Mouse (Mus musculus) lung, postnatal 0 days (tissue): ENCODE data around the gene Schip1. TPM values are rescaled to one million over a fixed set of nuclear protein-coding genes. Genes with fewer than 3 reads are reported as not detected.

Experiments used
- ATAC-seq: fragments of 200-750 bp; cut with Nextera tagmentation; 2 replicates; pipeline ENCODE4 v1.8.0; 2017; ENCODE audit warnings: moderate library complexity
- DNase-seq: peaks from one replicate; pipeline ENCODE4 v3.0.0-alpha.2; 2016; ENCODE audit warnings: low spot score
- H3K27ac ChIP-seq: fragments of 300-500 bp; sonication (generic); 2 replicates; pipeline ENCODE4 v1.5.1; 2014; ENCODE audit warnings: antibody characterized with exemption, mild to moderate bottlenecking, low read length, mixed read lengths
- H3K27me3 ChIP-seq: fragments of 300-500 bp; sonication (generic); replicated peaks from 2 replicates; pipeline ENCODE4 v1.6.1; 2014; ENCODE audit warnings: low read length, mixed read lengths; ENCODE audit not compliant: insufficient read depth
- H3K36me3 ChIP-seq: fragments of 300-500 bp; sonication (generic); 2 replicates; pipeline ENCODE4 v1.6.1; 2014; ENCODE audit warnings: low read length, mixed read lengths; ENCODE audit not compliant: insufficient read depth
- H3K4me1 ChIP-seq: fragments of 300-500 bp; sonication (generic); 2 replicates; pipeline ENCODE4 v1.6.1; 2014; ENCODE audit warnings: antibody characterized with exemption, low read depth, low read length, mixed read lengths; ENCODE audit not compliant: insufficient read depth
- H3K4me2 ChIP-seq: fragments of 300-500 bp; sonication (generic); replicated peaks from 2 replicates; pipeline ENCODE4 v1.6.1; 2014; ENCODE audit warnings: low read depth, mild to moderate bottlenecking, low read length, moderate library complexity, mixed read lengths
- H3K4me3 ChIP-seq: fragments of 300-500 bp; sonication (generic); 2 replicates; pipeline ENCODE4 v1.5.1; 2014; ENCODE audit warnings: low read depth, low read length
- H3K9ac ChIP-seq: fragments of 300-500 bp; sonication (generic); replicated peaks from 2 replicates; pipeline ENCODE4 v1.6.1; 2014; ENCODE audit warnings: low read depth, mild to moderate bottlenecking
- H3K9me3 ChIP-seq: fragments of 300-500 bp; sonication (generic); 2 replicates; pipeline ENCODE4 v1.6.1; 2016; ENCODE audit warnings: low read length, mixed read lengths
- CTCF ChIP-seq: IDR thresholded peaks from 2 replicates; pipeline ENCODE4 v1.5.1; 2016; ENCODE audit warnings: antibody characterized with exemption, mild to moderate bottlenecking
- EP300 ChIP-seq: IDR thresholded peaks from 2 replicates; pipeline ENCODE4 v1.6.1; 2016; ENCODE audit warnings: antibody characterized with exemption, mild to moderate bottlenecking, control low read depth
- WGBS: fragments of 180-500 bp; shearing (Covaris S2); extraction: QIAGEN DNeasy Blood & Tissue Kit; methylation state at CpG from one replicate; pipeline ENCODE4 v1.1.7; 2014; 5-methylcytosine and 5-hydroxymethylcytosine counted together
- polyA plus RNA-seq: library from polyadenylated mRNA; unstranded; fragments of >200 nt; fragmentation: Nextera tagmentation; extraction: Ambion mirVana; gene quantifications from 2 replicates; pipeline ENCODE4 v1.2.1, GENCODE M21; 2015

The Schip1 gene
- polyA plus RNA-seq, 1 experiment from 2014 or later: 52.2 TPM

DNA sequence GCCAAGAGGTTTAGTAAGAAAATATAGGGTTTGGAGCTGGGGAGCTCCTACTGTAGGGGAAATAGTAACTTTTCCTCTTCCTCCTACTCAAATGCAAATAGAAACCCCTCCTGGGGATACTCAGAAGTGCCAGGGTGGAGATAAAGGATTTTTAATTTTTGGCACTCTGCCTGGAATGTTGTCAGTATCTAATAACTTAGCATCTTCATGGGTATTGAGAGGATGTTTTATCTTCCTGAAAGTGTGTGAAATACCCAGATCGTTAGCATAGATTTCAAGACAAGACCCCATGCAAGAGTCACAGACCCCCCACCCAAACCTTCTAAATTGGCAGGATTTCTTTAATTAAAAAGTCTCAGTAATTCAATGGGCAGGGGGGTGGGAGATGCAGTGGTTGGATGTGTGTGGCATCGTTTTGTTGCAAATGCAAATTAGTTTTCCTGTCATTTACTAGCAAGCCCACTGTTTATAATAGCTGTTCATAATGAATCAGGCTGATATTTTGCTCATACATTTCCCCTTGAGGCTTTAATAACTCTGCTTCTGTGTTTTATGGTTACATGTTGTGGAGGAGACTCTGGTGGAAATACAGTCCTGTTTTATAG, 40.6 kb downstream of the Schip1 start:
- WGBS: 60% methylated on average over 2 of the region's 2 CpGs

DNA sequence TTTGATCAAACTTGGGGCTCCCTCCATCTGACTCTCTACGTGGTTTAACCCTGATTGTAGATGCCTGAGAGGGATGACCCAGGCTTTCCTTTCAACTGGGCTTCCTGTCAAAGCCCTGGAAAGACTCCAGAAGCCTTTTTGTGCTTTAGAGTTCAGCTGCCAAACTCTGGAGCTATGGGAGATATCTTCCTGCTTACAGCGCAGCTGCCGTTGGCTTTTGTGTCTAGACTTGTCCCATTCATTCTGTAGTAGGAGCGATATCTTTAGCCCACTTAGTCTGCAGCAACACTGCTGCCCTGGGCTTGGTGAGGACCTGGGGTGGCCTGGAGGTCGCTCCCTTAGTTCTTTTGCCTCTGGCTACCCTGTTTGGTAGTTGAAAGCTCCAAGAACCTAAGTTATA, 56.7 kb downstream of the Schip1 start:
- H3K9me3 ChIP-seq: no peaks in the 10 kb centered on the region
- DNase-seq (peak; percentile 7), ATAC-seq (no peak)
- H3K4me2 ChIP-seq: no peak overlapping the region
- H3K27me3 ChIP-seq: no peaks in the 10 kb centered on the region
- TF ChIP-seq CTCF (no peak), EP300 (no peak)
- H3K4me3 ChIP-seq: no peak overlapping the region
- no peak overlapping the region for H3K9ac ChIP-seq
- 38% methylated on average over 5 of the region's 5 CpGs for WGBS
- no peaks in the 10 kb centered on the region for H3K4me1 ChIP-seq
- H3K27ac ChIP-seq: no peak overlapping the region
- no peaks in the 10 kb centered on the region for H3K36me3 ChIP-seq

More for the DNA sequence above, 40.6 kb downstream of the Schip1 start:
- DNase-seq (no peak), ATAC-seq (no peak)
- H3K4me1 ChIP-seq: no peaks in the 10 kb centered on the region
- no peak overlapping the region for H3K4me3 ChIP-seq
- H3K27me3 ChIP-seq: no peaks in the 10 kb centered on the region
- no peak overlapping the region for H3K9ac ChIP-seq
- H3K9me3 ChIP-seq: no peaks in the 10 kb centered on the region
- no peak overlapping the region for H3K27ac ChIP-seq
- H3K36me3 ChIP-seq: no peaks in the 10 kb centered on the region
- TF ChIP-seq CTCF: no peak
- no peak for TF ChIP-seq EP300
- no peak overlapping the region for H3K4me2 ChIP-seq

DNA sequence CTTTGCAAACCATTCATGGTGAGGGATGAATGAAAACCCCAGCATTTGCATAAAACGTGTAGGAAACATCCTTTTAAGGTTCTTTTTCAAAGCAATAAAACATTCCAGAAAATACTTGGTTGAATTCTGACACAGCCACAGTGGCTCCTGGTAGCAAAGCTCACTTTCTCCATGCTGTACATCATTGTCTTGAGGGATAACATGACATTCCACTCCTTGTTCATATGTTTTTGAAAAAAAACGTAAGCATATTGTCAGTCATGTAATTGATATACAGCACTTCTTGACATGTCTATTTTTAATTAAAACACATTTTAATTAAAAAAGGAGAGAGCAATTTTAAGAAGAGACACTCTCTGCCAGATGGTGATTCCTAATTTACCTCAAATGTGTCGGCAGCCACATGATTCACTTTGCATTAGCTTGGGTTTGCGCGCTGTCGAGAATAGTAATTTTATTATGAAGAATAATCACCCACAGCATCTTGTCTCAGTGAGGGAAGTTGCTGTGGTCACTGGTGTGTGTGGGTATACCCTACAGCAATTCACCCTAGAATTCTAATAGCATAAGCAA, 61.8 kb downstream of the Schip1 start:
- WGBS: 67% methylated on average over 6 of the region's 6 CpGs
- Histone ChIP-seq H3K9ac (no peak overlapping the region), H3K4me3 (no peak overlapping the region), H3K4me1 (no peaks in the 10 kb centered on the region), H3K27me3 (no peaks in the 10 kb centered on the region), H3K36me3 (no peaks in the 10 kb centered on the region), H3K4me2 (no peak overlapping the region), H3K27ac (no peak overlapping the region), H3K9me3 (no peaks in the 10 kb centered on the region)
- TF ChIP-seq EP300: no peak
- TF ChIP-seq CTCF: no peak
- DNase-seq: no peak
- no peak for ATAC-seq

DNA sequence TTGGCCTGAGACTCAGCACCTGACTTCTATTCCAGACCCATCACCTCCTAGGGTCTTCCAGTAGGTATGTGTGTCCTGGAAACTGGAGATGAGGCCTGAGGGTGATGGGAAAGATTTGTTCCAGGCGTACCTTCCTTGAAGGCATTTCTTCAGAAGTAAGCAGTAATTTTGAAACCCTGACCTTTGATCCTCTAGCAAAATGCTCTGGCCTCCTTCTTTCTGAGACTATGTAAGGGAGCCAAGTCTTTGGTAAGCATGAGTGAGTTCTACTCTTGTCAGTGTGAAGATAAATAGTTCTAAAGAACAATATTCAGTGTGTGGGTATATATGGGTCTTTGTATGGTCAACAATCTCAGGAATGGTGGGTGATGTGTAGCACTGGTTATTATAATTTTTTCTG, 65.8 kb downstream of the Schip1 start:
- TF ChIP-seq EP300: no peak
- no peak for TF ChIP-seq CTCF
- no peak for ATAC-seq
- 82% methylated on average over 1 of the region's 1 CpGs for WGBS
- no peak overlapping the region for H3K4me2 ChIP-seq
- no peak overlapping the region for H3K27ac ChIP-seq
- no peak overlapping the region for H3K9ac ChIP-seq
- DNase-seq: no peak
- no peaks in the 10 kb centered on the region for H3K27me3 ChIP-seq
- H3K4me1 ChIP-seq: no peaks in the 10 kb centered on the region
- H3K36me3 ChIP-seq: no peaks in the 10 kb centered on the region
- H3K9me3 ChIP-seq: no peaks in the 10 kb centered on the region
- H3K4me3 ChIP-seq: no peak overlapping the region

DNA sequence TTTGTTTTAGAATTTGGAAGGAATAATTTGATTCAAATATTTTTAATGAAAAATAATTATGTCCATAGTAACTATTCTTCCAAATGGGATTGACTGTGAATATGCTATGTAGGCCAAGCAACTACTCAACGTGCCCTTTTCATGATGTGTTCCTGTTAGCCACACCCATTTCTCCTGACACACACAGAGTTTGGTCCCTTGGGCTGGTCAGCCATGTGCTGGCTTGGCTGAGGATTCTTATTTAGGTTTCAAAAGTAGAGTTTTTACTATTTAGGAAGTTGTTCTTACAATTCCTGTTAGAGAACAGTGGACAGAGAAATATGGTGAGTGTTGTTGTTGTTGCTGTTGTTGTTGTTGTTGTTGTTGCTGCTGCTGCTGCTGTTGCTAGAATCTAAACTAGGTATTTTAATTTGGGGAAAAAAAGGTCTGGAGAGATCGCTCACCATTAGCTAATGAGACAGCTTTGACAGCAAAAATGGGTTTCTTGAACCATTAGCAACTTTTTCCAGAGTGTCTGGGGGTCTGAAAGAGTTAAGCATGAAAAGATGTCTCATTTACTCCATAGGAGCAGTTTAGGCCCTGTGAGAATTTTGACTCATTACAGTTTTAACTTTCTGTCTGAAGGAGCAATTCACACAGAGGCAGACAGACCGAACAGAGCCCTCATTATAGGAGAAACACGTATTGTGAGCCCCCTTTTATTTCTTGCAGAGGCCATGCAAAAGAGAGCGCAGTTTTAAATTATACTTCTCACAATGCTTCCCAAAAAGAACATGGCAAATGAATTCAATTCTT, 74.4 kb downstream of the Schip1 start:
- WGBS: 81% methylated on average over 5 of the region's 5 CpGs
- Histone ChIP-seq H3K4me3 (no peak overlapping the region), H3K9ac (no peak overlapping the region), H3K4me2 (no peak overlapping the region), H3K27me3 (no peaks in the 10 kb centered on the region), H3K27ac (no peak overlapping the region), H3K4me1 (no peaks in the 10 kb centered on the region), H3K9me3 (no peaks in the 10 kb centered on the region), H3K36me3 (no peaks in the 10 kb centered on the region)
- TF ChIP-seq CTCF (no peak), EP300 (no peak)
- ATAC-seq (no peak), DNase-seq (no peak)

DNA sequence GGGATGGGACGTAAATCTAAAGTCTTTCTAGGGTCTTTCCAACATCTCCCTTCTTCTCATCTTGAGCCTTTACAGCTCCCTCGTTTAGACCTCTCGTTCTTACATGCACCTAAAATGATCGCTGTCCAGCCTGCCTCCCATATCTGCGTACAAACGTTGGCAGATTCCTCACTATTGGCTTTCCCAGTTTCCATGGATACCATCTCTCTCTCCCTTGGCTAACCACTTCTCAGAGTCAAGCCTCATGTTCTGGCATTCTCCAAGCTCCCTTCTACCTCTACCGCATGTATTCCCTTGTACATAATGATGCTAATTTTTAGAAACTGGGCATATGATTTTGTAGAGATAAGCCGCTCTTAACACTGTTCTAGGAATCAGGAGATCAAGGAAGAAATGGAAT, 86.1 kb downstream of the Schip1 start:
- H3K27me3 ChIP-seq: no peaks in the 10 kb centered on the region
- H3K36me3 ChIP-seq: no peaks in the 10 kb centered on the region
- TF ChIP-seq CTCF (no peak), EP300 (no peak)
- DNase-seq (no peak), ATAC-seq (no peak)
- no peaks in the 10 kb centered on the region for H3K4me1 ChIP-seq
- H3K4me3 ChIP-seq: no peak overlapping the region
- no peaks in the 10 kb centered on the region for H3K9me3 ChIP-seq
- no peak overlapping the region for H3K4me2 ChIP-seq
- no peak overlapping the region for H3K27ac ChIP-seq
- H3K9ac ChIP-seq: no peak overlapping the region
- WGBS: 65% methylated on average over 8 of the region's 8 CpGs
